Mouse (Mus musculus) CH12F3 (cell line): ENCODE data around the gene Gpc5.

Experiments used
- in situ Hi-C: fragments of 300-500 bp; cut with MboI; formaldehyde crosslinking; loops from 2 replicates; pipeline ENCODE4 v1.14.3; 2020; ENCODE audit warnings: low sequenced_read_pairs

Gpc5 gene

DNA sequence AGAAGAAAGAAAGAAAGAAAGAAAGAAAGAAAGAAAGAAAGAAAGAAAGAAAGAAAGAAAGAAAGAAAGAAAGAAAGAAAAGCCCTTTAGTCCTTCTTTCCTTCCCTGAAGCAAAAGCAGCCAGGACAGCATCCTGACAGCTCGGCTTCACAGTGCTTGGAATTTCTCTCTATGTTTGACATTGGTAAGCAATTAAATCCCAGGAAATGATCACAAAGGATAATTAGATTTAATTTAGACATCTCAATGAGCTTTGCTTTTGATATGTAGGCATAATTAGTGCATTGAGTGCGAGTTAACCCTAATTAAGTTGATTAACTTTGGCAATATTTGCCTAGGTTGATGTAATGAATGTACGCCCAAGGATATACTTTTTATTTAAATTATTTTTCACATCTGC, 257.4 kb downstream of the Gpc5 start:
- in situ Hi-C loops = no loop called here

DNA sequence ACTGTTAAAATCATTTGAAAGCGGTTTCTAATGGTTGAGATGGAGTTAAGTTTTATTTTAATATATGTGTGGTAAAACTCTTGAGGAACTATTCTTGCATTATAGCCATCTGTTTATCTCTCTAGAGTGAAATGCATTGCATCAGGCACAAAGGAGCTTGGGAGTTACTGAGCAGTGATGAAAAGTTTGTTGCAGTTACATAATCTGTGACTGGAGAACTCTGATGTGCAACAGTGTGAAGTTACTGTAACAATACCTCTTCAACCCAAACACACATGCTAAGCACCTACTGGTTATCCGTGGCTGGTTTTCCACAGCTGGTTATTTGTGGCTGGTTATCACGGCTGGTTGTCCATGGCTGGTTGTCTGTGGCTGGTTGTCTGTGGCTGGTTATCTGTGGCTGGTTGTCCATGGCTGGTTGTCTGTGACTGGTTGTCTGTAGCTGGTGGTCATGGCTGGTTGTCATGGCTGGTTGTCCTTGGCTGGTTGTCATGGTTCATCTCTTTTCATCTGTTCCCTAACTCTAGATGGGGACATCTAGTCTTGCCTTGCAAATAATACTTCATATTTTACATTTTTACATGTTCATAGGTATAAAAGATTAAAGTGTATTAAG, 273.4 kb downstream of the Gpc5 start:
- in situ Hi-C loops = no loop called here

DNA sequence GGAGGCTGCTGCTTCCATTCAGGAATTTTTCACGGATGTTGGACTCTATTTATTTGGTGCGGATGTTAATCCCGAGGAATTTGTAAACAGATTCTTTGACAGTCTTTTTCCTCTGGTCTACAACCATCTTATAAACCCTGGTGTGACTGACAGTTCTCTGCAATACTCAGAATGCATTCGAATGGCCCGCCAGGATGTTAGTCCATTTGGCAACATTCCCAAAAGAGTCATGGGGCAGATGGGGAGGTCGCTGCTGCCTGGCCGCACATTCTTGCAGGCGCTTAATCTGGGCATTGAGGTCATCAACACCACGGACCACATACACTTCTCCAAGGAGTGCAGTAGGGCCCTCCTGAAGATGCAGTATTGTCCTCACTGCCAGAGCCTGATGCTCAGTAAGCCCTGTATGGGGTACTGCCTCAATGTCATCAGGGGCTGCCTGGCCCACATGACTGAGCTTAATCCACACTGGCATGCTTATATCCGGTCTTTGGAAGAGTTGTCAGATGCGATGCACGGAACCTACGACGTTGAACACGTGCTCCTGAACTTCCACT, 277.7 kb downstream of the Gpc5 start:
- in situ Hi-C loops = no loop called here

DNA sequence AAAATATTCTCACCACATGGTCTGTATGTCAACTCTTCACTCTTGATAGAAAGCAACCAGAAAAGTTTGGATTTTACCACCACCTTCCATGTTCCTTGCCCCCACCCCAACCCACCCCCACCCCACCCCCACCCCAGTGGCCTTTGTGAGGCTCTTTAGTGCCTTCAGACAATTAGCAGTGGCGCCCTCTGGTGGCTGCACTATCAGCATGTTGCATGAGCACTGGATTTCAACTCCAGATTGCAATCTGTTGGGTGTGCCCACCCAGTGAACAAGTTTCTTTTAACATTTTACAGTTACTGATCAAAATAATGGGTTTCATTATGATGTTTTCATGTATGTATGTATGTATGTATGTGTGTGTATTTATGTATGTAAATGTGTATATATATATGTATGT, 279.1 kb downstream of the Gpc5 start:
- in situ Hi-C loops = no loop called here

DNA sequence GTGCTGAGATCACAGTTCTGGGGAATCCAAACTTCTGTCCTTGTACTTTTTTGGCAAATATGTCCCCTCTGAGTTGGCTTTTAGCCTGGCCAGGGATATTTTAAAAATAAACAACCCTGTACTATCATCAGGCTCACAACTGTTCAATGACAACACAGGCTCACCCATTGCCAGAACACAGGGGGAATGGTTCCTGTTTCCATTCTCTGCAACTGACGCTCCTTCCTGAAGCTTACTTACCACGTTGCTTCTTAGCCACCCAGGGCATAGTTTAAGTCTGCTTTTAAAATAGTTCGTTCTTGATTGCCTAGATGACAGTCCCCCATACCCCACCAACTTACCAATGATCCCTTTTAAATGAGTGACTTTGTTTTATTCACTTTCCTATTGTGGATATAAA, 299.8 kb downstream of the Gpc5 start:
- in situ Hi-C loops = no loop called here

DNA sequence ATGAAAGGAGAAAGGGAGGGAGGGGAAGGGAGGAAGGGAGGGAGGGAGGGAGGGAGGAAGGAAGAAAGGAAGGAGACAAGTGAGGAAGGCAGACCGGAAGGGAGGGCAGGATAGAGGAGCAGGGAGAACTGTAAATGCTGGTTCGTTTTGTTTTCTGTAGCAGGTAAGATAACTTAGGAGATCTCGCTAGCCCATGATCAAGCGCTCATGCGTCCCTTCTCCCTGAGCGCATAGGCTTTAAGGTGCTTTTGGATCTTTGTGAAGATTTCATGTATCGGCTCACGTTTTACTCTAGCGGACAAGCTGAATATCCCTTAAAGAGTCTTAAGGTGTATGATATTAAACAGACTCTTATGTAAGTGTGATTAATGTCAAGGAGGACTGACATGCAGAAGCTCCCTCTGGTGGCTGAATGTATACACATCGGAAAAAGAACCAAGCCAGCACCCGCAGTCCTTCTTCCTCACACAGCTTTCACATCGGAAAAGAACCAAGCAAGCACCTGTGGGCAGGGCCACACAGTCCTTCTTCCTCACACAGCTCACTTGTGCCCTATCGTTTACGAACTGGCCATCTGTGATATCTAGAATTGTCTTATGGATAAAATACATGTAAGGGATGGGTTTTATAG, 301.0 kb downstream of the Gpc5 start:
- in situ Hi-C loops = no loop called here

DNA sequence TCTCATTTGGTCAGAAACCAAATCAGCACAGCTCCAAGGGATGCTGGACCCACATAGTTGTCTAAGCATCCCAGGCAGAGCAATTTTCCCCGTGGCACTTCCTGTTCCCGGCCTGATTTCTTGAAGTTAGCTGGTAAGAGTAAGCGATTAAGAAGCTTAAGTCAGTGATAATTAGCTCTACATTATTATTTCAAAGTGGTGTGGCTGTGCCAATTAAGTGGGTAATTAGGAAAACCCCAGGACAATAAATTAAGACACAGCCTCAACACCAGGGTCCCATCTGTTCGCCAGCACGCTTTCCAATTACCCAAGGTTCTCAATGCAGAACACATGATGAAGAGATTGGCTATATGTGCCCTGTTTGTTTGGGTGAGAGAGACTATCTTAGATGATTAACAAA, 314.6 kb downstream of the Gpc5 start:
- in situ Hi-C loops = no loop called here

DNA sequence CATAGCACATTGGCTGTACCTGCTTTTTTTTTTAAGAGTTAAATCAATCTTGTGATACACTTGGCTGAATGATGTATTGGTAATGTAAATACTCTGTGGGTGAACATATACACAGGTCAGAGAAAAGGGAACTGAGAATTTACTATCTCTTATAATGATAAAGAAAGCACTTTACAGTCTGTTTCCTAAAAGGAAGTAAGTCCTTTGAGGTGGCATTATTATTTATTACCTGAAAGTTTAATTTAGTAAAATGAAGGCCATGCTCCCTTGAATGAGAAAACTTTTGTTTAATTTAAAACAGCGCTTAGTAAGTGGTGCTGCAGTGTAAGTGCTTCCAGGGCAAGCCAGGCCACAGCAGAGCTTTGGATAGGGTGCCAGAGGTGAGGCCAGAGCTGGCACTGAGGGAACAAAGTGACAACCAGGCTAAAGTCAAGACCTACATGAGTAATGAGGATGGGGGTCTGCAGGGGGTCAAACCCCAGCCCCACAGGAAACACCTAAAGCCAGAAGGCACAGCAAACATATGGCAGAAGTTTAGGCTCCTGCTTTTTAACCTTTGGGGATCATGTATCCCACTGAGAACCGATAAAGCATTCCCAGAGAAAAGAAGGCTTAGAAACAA, 315.4 kb downstream of the Gpc5 start:
- in situ Hi-C loops = no loop called here

DNA sequence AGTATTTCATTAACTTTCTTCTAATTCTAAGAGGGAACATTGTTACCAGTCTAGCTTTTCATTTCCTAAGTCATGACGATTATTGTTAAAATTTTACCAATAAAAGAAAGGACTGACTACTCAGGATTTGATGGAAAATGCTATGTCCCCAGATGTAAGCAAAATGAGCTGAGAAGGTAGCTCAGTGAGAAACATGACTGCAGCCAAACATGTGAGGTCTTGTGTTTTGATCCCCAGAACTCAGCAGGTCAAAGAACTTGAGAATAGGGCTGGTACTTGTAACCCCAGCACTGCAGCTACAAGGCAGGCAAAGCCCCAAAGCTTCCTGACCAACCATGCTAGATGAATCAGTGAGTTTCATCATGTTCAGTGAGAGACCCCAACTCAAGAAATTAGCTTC, 318.9 kb downstream of the Gpc5 start:
- in situ Hi-C loops = no loop called here

DNA sequence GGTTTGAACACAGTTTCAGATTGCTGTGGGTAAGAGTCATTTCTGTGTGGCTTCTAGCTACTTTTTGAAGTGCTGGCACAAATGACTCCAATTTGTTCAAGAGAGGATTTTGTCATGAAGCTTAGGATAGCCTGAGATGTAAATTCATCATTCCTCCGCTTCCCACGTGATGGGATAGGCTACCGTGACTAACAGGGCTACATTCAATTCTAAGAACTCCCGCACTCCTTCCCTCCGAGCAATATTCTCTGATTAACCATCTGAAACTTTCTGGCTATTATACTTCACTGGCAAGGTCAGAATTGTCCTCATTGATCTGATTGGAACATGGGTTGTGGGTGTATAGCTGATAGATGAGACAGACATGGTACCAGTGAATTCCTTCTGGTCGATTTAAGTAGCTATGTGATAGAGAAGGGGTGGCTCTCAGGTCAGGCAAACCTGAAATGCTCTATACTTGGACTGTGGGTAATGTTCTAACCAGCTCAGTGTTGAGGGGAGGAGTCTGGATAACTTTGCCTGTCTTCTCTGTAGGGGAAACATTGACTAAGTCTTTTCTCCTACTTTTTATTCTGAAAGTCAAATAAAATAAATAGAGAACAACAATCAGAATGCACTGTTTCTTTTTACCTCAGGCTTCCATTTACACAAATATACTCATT, 319.6 kb downstream of the Gpc5 start:
- in situ Hi-C loops = no loop called here

DNA sequence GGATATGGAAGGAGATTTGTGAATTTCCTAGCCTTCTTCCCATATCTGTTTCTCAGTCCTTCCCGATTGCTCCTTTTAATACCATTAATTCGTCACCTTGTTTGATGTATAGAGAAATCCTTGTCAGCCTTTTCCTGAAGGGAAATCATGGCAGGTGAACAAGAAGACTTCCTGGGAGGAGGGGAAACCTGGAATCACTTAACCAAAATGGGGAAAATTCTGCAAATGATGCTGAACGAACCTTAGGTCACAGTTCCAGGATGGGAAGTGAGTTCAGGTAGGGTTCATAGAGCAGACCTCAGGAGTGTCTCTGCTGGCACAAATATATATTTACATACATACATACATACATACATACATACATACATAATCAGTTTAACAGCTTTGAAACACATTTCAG, 320.8 kb downstream of the Gpc5 start:
- in situ Hi-C loops = no loop called here

DNA sequence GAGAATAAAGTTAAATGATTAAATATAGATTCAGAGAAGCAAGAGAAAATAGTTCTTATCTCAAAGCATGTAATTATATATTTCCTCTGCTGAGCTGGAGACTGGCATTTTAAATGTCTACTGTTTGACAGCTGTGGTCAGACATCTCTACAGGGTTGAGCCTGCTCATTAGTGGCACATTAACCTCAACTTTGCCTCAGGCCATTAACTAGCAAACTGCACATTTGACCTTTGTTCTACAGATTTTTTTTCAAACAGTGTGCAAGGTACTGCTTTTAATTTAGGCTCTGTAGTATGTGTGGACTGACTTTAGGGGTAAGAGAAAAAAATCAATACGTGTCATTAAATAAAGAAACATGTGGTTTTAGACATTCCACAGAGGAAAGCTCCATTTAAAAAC, 321.4 kb downstream of the Gpc5 start:
- in situ Hi-C loops = no loop called here

DNA sequence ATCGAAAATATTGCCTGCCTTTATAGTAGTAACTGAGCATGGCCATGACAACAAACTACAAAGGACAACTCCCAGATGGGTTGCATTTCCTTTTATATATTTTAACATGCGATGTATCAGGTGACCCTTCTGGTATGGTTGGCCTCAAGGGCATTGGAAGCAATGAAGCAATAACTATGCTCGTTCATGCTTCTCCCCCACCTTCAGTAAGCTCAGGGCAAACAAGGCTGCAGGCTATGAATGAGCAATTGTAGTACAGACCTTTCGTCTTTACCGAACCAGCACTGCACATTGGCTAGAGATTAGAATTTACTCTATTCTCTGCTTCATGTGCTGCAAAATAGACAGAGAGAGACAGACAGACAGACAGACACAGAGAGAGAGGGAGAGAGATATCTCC, 322.5 kb downstream of the Gpc5 start:
- in situ Hi-C loops = no loop called here

DNA sequence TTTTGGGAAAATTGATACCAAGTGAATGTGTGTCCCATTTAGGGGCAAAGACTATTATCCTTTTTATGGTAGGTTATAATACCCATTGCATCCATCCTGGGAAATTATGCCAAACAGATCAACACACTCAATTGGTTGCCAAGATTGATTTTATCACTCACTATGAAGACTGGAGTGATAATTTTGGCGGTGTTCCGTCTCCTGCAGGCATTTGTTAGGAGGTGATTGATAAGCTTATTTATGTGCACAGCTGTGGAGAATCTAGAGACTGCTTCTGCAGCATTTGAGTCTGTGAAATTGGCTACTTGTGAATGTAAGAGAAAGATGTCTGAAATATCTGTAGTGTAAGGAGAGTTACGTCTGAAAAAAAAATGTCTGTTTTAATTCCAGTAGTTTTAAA, 340.0 kb downstream of the Gpc5 start:
- in situ Hi-C loops = no loop called here

DNA sequence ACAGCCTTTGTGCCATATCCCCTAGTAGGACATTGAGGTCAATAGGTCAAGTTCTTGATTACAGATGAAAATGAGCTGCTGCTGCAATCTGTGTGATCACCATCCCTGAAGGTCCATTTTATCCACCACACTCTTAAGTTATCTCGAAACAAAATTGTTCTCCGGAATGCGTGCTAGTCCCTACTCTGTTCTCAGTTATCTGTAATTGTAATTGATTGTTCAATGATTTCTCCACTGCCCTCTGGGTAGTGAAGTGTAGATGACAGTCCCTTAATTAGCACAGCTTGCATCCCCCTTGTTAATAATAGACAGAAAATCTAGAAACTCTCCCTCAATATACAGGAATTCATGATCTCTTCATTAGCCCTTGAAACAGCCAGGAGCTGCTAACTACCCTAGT, 340.4 kb downstream of the Gpc5 start:
- in situ Hi-C loops = no loop called here

DNA sequence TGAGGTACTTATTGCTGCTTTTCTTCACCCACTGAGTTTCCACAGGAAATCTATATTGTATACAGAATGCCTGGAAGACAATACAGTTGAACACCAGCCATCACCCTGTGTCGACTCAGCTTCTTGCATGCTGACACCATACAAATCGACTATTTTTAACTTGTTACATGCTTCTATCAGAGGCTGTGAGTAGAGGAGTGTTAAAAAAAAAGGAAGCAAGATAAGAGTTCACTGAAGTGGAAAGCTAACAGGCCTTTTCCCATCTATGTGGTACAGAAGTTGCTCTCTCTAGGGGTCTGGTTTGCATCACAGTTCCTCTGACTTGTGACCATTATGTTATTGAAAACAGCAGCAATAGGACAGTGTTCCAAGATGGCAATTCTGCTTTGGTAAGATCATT, 344.6 kb downstream of the Gpc5 start:
- in situ Hi-C loops = no loop called here

DNA sequence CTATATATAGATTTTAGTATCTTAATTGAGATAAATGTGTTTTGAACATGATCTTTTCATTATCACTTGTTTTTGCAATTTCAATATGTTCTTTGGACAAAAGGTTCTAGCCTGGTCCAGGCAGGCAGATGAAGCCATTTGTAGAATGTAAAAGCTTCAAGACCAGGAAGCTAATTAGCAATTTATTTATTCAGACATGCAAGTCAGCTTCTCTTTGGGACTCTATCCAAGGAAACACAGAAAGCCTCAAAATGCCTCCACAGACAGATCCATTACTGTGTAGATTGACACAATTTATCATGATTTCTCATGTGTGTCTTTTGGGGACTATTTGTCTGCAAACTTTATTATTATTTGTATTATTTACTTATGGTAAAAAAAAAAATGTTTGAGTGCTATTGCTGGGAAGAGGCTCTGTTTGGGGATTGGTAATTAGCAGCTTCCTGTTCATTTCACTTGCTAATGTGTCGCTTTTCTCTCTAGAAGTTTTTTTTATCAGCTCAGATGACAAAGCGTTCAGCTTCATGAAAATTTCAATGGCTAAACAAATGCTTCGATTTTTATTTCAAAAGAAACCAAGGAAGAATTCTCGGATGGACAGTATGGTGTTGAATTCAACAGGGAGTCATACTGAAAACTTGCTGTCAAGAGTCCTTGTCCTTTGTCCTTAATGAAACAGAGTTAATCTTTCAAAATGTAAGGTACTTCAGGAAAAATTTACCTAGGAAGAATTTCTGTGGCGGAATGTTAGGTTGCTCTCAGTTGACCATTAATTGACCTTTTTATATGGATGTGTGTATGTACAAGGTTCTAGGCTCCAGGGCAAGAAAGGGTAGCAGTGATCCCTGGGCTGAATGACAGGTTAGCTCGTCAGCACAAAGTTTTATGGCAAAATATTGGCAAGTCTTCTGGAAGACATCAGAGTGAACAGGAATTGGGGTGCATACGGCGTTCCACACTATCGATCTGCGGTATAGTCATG, 353.1 kb downstream of the Gpc5 start:
- in situ Hi-C loops = no loop called here

DNA sequence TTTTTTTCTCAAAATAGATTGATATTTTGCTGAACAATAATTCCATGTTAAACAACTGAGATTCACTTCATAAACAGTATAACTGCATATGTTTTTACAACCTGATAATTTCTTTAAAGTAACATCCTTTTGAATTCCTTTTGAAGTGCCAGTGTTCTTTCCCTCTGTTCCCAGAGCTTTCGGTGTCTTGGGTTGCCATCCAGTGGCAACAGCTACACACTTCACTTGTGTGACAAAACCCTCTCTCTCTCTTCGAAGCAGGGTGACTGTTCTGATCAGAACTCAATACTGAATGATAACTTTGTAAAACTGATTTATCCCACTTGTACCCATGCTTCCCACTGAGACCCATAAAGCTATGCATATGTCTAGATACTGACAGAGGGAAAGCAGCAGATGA, 358.9 kb downstream of the Gpc5 start:
- in situ Hi-C loops = no loop called here

DNA sequence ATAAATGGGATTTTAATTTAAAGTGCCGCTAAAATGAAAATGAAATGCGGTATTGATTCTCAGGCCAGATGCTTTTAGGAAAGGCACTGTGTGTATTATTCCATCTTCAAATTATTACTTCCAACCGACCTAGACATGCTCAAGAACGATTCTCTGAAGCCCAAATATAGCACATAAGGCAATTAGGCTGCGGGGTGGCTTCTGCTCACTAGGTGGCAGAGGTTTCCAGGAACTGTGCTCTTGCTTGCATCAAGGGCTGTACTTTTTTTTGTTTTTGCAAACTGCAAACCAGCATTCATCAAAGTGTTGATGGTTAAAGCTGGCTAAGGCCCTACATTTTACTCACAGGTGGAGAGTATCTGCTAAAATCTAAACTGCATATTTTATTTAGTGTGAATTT, 375.9 kb downstream of the Gpc5 start:
- in situ Hi-C loops = no loop called here

DNA sequence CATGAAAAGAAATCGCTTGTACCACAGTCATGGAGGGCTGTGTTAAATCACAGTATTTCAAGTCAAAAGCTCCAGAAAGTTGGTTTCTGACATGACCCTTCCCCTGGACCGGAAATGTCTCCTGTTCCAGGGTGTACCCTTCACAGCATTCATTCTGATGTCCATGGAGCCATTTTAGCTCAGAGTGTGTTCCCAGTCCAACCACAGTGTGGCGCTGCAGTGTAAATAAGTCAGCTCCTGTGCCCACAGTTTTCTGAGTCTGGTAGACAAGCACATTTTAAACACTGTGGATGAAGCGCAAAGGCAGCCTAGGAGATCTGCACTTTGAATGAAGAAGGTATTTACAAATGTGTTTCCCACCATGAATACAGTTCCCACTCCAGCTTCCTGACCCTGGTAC, 383.2 kb downstream of the Gpc5 start:
- in situ Hi-C loops = no loop called here

DNA sequence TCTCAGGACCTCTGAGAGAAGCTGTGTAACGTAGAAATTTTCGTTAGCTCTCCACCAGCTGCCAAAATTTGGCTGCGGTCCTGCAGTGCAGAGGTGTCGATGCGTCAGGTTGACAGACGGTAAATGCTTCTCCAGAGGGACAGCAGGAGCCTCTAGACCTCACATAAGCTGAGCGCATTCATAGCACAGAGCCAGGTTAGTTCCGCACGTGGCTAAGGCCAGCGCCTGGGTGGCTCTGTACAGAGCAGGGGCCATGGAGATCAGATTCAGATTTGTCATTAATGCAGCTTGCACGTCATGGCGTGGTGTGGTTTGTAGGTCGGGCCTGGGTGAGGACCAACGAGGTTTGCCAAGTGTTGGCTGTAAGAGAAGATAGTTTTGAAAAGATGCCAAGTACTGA, 385.3 kb downstream of the Gpc5 start:
- in situ Hi-C loops = no loop called here
